Mouse (Mus musculus) forebrain, embryonic 12.5 days (tissue): ENCODE measurements at regions not wholly inside any gene's neighbourhood (a gene's known extent, or its start where the extent isn't known, plus 50 kb on each side); places are given as distances from the start of the nearest gene placed in this dataset.

Experiments used
- ATAC-seq: fragments of 200-750 bp; cut with Nextera tagmentation; 2 replicates; pipeline ENCODE4 v1.8.0; 2017; ENCODE audit warnings: moderate TSS enrichment; ENCODE audit not compliant: low FRiP score
- H3K27ac ChIP-seq: fragments of 300-500 bp; sonication (generic); 2 replicates; pipeline ENCODE4 v1.5.1; 2016; ENCODE audit warnings: mild to moderate bottlenecking
- H3K27me3 ChIP-seq: fragments of 300-500 bp; sonication (generic); 2 replicates; pipeline ENCODE4 v1.6.1; 2016; ENCODE audit warnings: mild to moderate bottlenecking
- H3K36me3 ChIP-seq: fragments of 300-500 bp; sonication (generic); replicated peaks from 2 replicates; pipeline ENCODE4 v1.6.1; 2016; ENCODE audit warnings: mild to moderate bottlenecking
- H3K4me1 ChIP-seq: fragments of 300-500 bp; sonication (generic); 2 replicates; pipeline ENCODE4 v1.6.1; 2016
- H3K4me2 ChIP-seq: fragments of 300-500 bp; sonication (generic); 2 replicates; pipeline ENCODE4 v1.6.1; 2016; ENCODE audit warnings: mild to moderate bottlenecking, moderate library complexity
- H3K4me3 ChIP-seq: fragments of 300-500 bp; sonication (generic); replicated peaks from 2 replicates; pipeline ENCODE4 v1.5.1; 2016; ENCODE audit warnings: mild to moderate bottlenecking
- H3K9ac ChIP-seq: fragments of 300-500 bp; sonication (generic); 2 replicates; pipeline ENCODE4 v1.6.1; 2016; ENCODE audit warnings: mild to moderate bottlenecking
- H3K9me3 ChIP-seq: fragments of 300-500 bp; sonication (generic); 2 replicates; pipeline ENCODE4 v1.6.1; 2016

- Histone ChIP-seq H3K9me3 (no peaks in the 10 kb centered on the region), H3K4me3 (no peak overlapping the region), H3K27ac (no peak overlapping the region), H3K4me2 (no peak overlapping the region), H3K4me1 (no peaks in the 10 kb centered on the region), H3K27me3 (no peaks in the 10 kb centered on the region), H3K36me3 (no peaks in the 10 kb centered on the region), H3K9ac (no peak overlapping the region)
- ATAC-seq: no peak
Observed at GRCm38 (mm10) chr17:54154536-54154935, 144.3 kb downstream of the Slc5a7 start.
